Comparison of ENCODE assay signal across 8 mouse cellular contexts in genomic region chr6:116895114-116895513, GRCm38 (mm10).
DNase-seq lines count a peak whose midpoint lies in the region; ATAC-seq and TF ChIP-seq lines count a peak whose summit lies in the region.

No protein-coding gene starts in this region.

- H3K4me3 ChIP-seq in kidney, postnatal 0 days (replicated peaks; ENCODE audit: low read depth, low read length): no peak overlapping the region
- no peak overlapping the region for H3K4me3 ChIP-seq in kidney, embryonic 16.5 days (ENCODE audit: low read length)
- no peak overlapping the region for H3K4me3 ChIP-seq in embryonic facial prominence, embryonic 14.5 days (ENCODE audit: low read depth, low read length)

- H3K9me3 ChIP-seq in kidney, postnatal 0 days (replicated peaks; ENCODE audit: low read length): no peaks in the 10 kb centered on the region
- H3K9me3 ChIP-seq in kidney, embryonic 16.5 days (ENCODE audit: low read length): no peaks in the 10 kb centered on the region
- H3K9me3 ChIP-seq in embryonic facial prominence, embryonic 14.5 days (ENCODE audit: control insufficient read depth, low read length): no peaks in the 10 kb centered on the region

- H3K9ac ChIP-seq in kidney, postnatal 0 days (ENCODE audit: low read depth, low read length): no peak overlapping the region
- H3K9ac ChIP-seq in kidney, embryonic 16.5 days (replicated peaks; ENCODE audit: low read length): no peak overlapping the region
- no peak overlapping the region for H3K9ac ChIP-seq in embryonic facial prominence, embryonic 14.5 days (ENCODE audit: low read depth, low read length)

- H3K4me1 ChIP-seq in kidney, postnatal 0 days (replicated peaks; ENCODE audit: insufficient read depth, low read length): peaks cover 5% of the 10 kb centered on the region; the same call in 1 of the 2 replicates
- H3K4me1 ChIP-seq in kidney, embryonic 16.5 days (ENCODE audit: insufficient read depth, low read length): no peaks in the 10 kb centered on the region; the same call in 1 of the 2 replicates
- peaks cover 13% of the 10 kb centered on the region for H3K4me1 ChIP-seq in embryonic facial prominence, embryonic 14.5 days (ENCODE audit: control insufficient read depth, insufficient read depth, low read length)

- TF ChIP-seq CTCF in kidney, postnatal 0 days (IDR thresholded peaks at IDR 0.05; ENCODE audit: low read depth): no peak

- DNase-seq in kidney, postnatal 0 days (ENCODE audit: low spot score): peak; percentile 64
- peak; percentile 35 to 43 for DNase-seq in adrenal gland, postnatal 36 days
- DNase-seq in embryonic facial prominence, embryonic 14.5 days (ENCODE audit: low spot score): peak; percentile 96
- DNase-seq in kidney, postnatal 36 days: peak; percentile 8 to 12
- peak; percentile 1 for DNase-seq in lung, postnatal 25 days (ENCODE audit: low spot score)
- no peak for DNase-seq in yolk sac, embryonic 10.5 days (ENCODE audit: low spot score)
- DNase-seq in natural killer cell, adult 2 months (ENCODE audit: low spot score in 2 of 2): no peak

- H3K27me3 ChIP-seq in kidney, postnatal 0 days (ENCODE audit: insufficient read depth, low read length): no peaks in the 10 kb centered on the region
- H3K27me3 ChIP-seq in kidney, embryonic 16.5 days (ENCODE audit: insufficient read depth, low read length): no peaks in the 10 kb centered on the region
- H3K27me3 ChIP-seq in embryonic facial prominence, embryonic 14.5 days (replicated peaks; ENCODE audit: control insufficient read depth, insufficient read depth, low read length): no peaks in the 10 kb centered on the region

- ATAC-seq in kidney, postnatal 0 days (replicated peaks; ENCODE audit: low FRiP score, low read depth): no peak
- no peak for ATAC-seq in kidney, embryonic 16.5 days (ENCODE audit: low FRiP score, low TSS enrichment)
- ATAC-seq in embryonic facial prominence, embryonic 14.5 days (ENCODE audit: low read depth): peak; percentile 85

- no peaks in the 10 kb centered on the region for H3K36me3 ChIP-seq in kidney, postnatal 0 days (ENCODE audit: insufficient read depth, low read length)
- no peaks in the 10 kb centered on the region for H3K36me3 ChIP-seq in kidney, embryonic 16.5 days (ENCODE audit: insufficient read depth, low read length)
- H3K36me3 ChIP-seq in embryonic facial prominence, embryonic 14.5 days (ENCODE audit: control insufficient read depth, insufficient read depth, low read length): no peaks in the 10 kb centered on the region

- no peak overlapping the region for H3K27ac ChIP-seq in kidney, postnatal 0 days
- H3K27ac ChIP-seq in kidney, embryonic 16.5 days (ENCODE audit: low read length): no peak overlapping the region
- peak overlapping the region; percentile 56 for H3K27ac ChIP-seq in embryonic facial prominence, embryonic 14.5 days (replicated peaks; ENCODE audit: low read depth, low read length)

- 44% methylated on average over 5 of the region's 5 CpGs for WGBS in kidney, postnatal 0 days
- 43% methylated on average over 5 of the region's 5 CpGs for WGBS in kidney, embryonic 16.5 days
- 22% methylated on average over 5 of the region's 5 CpGs for WGBS in embryonic facial prominence, embryonic 14.5 days

- no peak overlapping the region for H3K4me2 ChIP-seq in kidney, postnatal 0 days (ENCODE audit: low read length)
- H3K4me2 ChIP-seq in kidney, embryonic 16.5 days (replicated peaks; ENCODE audit: low read depth, low read length): no peak overlapping the region
- H3K4me2 ChIP-seq in embryonic facial prominence, embryonic 14.5 days (ENCODE audit: low read depth, low read length): no peak overlapping the region

Comparison
In these comparisons a context has a peak if more than half of its experiments do, and no peak if none do; other contexts are left out.
1. DNase-seq: peak in kidney, postnatal 0 days (single experiment), adrenal gland, postnatal 36 days (2 of 2), embryonic facial prominence, embryonic 14.5 days (single experiment), kidney, postnatal 36 days (2 of 2) and lung, postnatal 25 days (single experiment); none in yolk sac, embryonic 10.5 days (single experiment) and natural killer cell, adult 2 months (0 of 2).